In the genomic region with DNA sequence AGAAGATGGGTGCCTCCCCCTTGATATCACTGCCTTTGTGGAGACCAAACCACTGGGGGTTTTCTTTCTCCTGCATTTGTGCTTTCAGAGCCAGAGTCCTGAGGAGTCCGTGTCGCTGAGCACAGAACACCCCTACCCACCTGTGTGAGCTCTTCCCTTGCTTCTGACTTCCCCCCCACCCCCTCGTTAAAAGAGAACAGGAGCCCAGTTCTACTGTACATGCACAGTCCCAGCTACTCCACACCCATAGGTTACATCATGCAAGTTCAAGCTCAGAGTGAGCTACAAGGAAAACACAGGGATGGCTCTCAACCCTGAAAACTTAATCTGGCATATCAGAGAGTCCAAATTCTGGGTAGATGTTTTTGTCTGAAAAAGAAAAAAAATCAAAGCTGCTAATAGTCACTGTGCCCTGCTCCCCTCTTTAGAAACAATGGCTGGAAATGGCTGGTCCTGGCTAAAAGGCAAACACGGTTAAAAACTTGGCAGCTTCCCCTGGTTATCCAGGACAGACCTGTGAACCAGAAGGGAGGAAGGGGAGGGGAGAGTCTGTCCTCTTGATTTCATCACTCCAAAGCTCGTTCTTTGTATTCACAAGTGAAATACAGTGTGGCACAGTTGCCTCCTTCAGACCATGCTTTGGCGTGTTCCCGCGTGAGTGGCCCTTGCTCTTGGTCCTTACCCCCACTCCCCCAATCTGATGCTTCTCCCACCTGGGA, we compare ENCODE assay signal across 16 mouse cellular contexts.
A peak's percentile ranks its signal among the peaks of the same experiment; 100 is the strongest.
DNase-seq lines count a peak whose midpoint lies in the region; ATAC-seq and TF ChIP-seq lines count a peak whose summit lies in the region.
"Had no signal": no experiment of that assay in that cellular context is flagged by ENCODE, and none has a peak within 500 bp of the region (broad histone marks: within the 10 kb centered on the region; RNA-seq: fewer than 3 reads in every experiment).

No protein-coding gene starts in this region.

- TF ChIP-seq CTCF in stomach, postnatal 0 days (IDR thresholded peaks at IDR 0.05; ENCODE audit: low read depth), result no peak

- H3K27ac ChIP-seq in heart, embryonic 15.5 days, result peak overlapping the region; percentile 61
- no peak overlapping the region for H3K27ac ChIP-seq in heart, embryonic 11.5 days (ENCODE audit: low read depth, low read length)
- peak overlapping the region; percentile 18 for H3K27ac ChIP-seq in stomach, embryonic 16.5 days (ENCODE audit: low read length)
- no peak overlapping the region for H3K27ac ChIP-seq in stomach, postnatal 0 days (replicated peaks)
- H3K27ac ChIP-seq: left cerebral cortex, adult 2 months; limb, embryonic 13.5 days; neural tube, embryonic 15.5 days had no signal

- no peak overlapping the region for H3K4me3 ChIP-seq in heart, embryonic 15.5 days
- H3K4me3 ChIP-seq in heart, embryonic 11.5 days (ENCODE audit: low read depth, low read length), result no peak overlapping the region
- no peak overlapping the region for H3K4me3 ChIP-seq in stomach, embryonic 16.5 days (replicated peaks; ENCODE audit: low read length)
- H3K4me3 ChIP-seq in stomach, postnatal 0 days (ENCODE audit: low read depth, low read length), result no peak overlapping the region
- H3K4me3 ChIP-seq: left cerebral cortex, adult 2 months; limb, embryonic 13.5 days; neural tube, embryonic 15.5 days had no signal

- DNase-seq in kidney, postnatal 14 days, result peak; percentile 23
- no peak for DNase-seq in kidney, adult 11 months
- DNase-seq in stomach, postnatal 0 days (ENCODE audit: low spot score), result no peak
- DNase-seq in adrenal gland, adult 8-10 months, result no peak
- DNase-seq: cerebellum, adult 9-11 months; embryo, embryonic 11 days; retina, postnatal 1 day; thymus, postnatal 36 days had no signal

- no peak for TF ChIP-seq EP300 in stomach, postnatal 0 days (optimal IDR thresholded peaks at IDR 0.05)

- ATAC-seq in heart, embryonic 15.5 days (replicated peaks; ENCODE audit: insufficient number of reproducible peaks, insufficient read depth, low FRiP score, low read depth), result no peak
- no peak for ATAC-seq in heart, embryonic 11.5 days (replicated peaks; ENCODE audit: insufficient number of reproducible peaks, low FRiP score, low TSS enrichment)
- ATAC-seq in stomach, embryonic 16.5 days (ENCODE audit: insufficient read depth, low FRiP score), result no peak
- no peak for ATAC-seq in stomach, postnatal 0 days (ENCODE audit: low FRiP score, low TSS enrichment)
- ATAC-seq: Patski had no signal

- no peak overlapping the region for H3K9ac ChIP-seq in heart, embryonic 15.5 days
- H3K9ac ChIP-seq in heart, embryonic 11.5 days (ENCODE audit: low read depth, low read length), result no peak overlapping the region
- H3K9ac ChIP-seq in stomach, embryonic 16.5 days (ENCODE audit: low read length), result no peak overlapping the region
- no peak overlapping the region for H3K9ac ChIP-seq in stomach, postnatal 0 days (ENCODE audit: low read length)
- H3K9ac ChIP-seq: limb, embryonic 13.5 days; neural tube, embryonic 15.5 days had no signal

- H3K4me1 ChIP-seq in heart, embryonic 15.5 days (replicated peaks), result peaks cover 27% of the 10 kb centered on the region
- H3K4me1 ChIP-seq in heart, embryonic 11.5 days (ENCODE audit: control insufficient read depth, insufficient read depth, low read length), result 0 out of 2 replicates have a peak, but pooled peaks cover 3% of the 10 kb centered on the region
- H3K4me1 ChIP-seq in stomach, embryonic 16.5 days (ENCODE audit: control insufficient read depth, insufficient read depth, low read length), result no peaks in the 10 kb centered on the region
- no peaks in the 10 kb centered on the region for H3K4me1 ChIP-seq in stomach, postnatal 0 days (replicated peaks; ENCODE audit: control insufficient read depth, insufficient read depth)
- H3K4me1 ChIP-seq: limb, embryonic 13.5 days; neural tube, embryonic 15.5 days had no signal

- no peak overlapping the region for H3K4me2 ChIP-seq in heart, embryonic 15.5 days
- H3K4me2 ChIP-seq in heart, embryonic 11.5 days, result no peak overlapping the region
- no peak overlapping the region for H3K4me2 ChIP-seq in stomach, embryonic 16.5 days (ENCODE audit: low read depth, low read length)
- no peak overlapping the region for H3K4me2 ChIP-seq in stomach, postnatal 0 days (replicated peaks; ENCODE audit: low read depth)
- H3K4me2 ChIP-seq: limb, embryonic 13.5 days; neural tube, embryonic 15.5 days had no signal

- H3K36me3 ChIP-seq in heart, embryonic 15.5 days, result peaks cover 20% of the 10 kb centered on the region
- peaks cover 2% of the 10 kb centered on the region for H3K36me3 ChIP-seq in heart, embryonic 11.5 days (ENCODE audit: control insufficient read depth, insufficient read depth, low read length)
- H3K36me3 ChIP-seq in stomach, embryonic 16.5 days (ENCODE audit: control insufficient read depth, insufficient read depth, low read length), result peaks cover 6% of the 10 kb centered on the region; the same call in 1 of the 2 replicates
- peaks cover 3% of the 10 kb centered on the region; the same call in 1 of the 2 replicates for H3K36me3 ChIP-seq in stomach, postnatal 0 days (ENCODE audit: control insufficient read depth, insufficient read depth, low read length)

- no peaks in the 10 kb centered on the region for H3K9me3 ChIP-seq in heart, embryonic 15.5 days (replicated peaks)
- no peaks in the 10 kb centered on the region for H3K9me3 ChIP-seq in heart, embryonic 11.5 days (replicated peaks; ENCODE audit: control insufficient read depth, low read length)
- H3K9me3 ChIP-seq in stomach, embryonic 16.5 days (replicated peaks; ENCODE audit: control insufficient read depth, low read length), result no peaks in the 10 kb centered on the region
- H3K9me3 ChIP-seq in stomach, postnatal 0 days (ENCODE audit: control insufficient read depth, low read length), result no peaks in the 10 kb centered on the region
- H3K9me3 ChIP-seq: limb, embryonic 13.5 days; neural tube, embryonic 15.5 days had no signal

- WGBS in heart, embryonic 15.5 days, result 67% methylated on average over 8 of the region's 8 CpGs
- WGBS in heart, embryonic 11.5 days (ENCODE audit: insufficient replicate concordance), result 77% methylated on average over 8 of the region's 8 CpGs
- WGBS in stomach, embryonic 16.5 days, result 76% methylated on average over 8 of the region's 8 CpGs
- WGBS in stomach, postnatal 0 days, result 69% methylated on average over 8 of the region's 8 CpGs

- H3K27me3 ChIP-seq in heart, embryonic 15.5 days, result no peaks in the 10 kb centered on the region
- no peaks in the 10 kb centered on the region for H3K27me3 ChIP-seq in heart, embryonic 11.5 days (ENCODE audit: control insufficient read depth, insufficient read depth, low read length)
- H3K27me3 ChIP-seq in stomach, embryonic 16.5 days (ENCODE audit: control insufficient read depth, insufficient read depth, low read length), result no peaks in the 10 kb centered on the region
- H3K27me3 ChIP-seq in stomach, postnatal 0 days (ENCODE audit: control insufficient read depth, insufficient read depth, low read length), result no peaks in the 10 kb centered on the region
- H3K27me3 ChIP-seq: CH12.LX; limb, embryonic 13.5 days; neural tube, embryonic 15.5 days; Patski had no signal

Comparison
In these comparisons a context has a peak if more than half of its experiments do, and no peak if none do; other contexts are left out.
1. H3K27ac ChIP-seq: peak in heart, embryonic 15.5 days (single experiment) and stomach, embryonic 16.5 days (single experiment); none in heart, embryonic 11.5 days (single experiment) and stomach, postnatal 0 days (single experiment).